Mouse (Mus musculus) CH12.LX (cell line): ENCODE results near the gene Anp32a.

Source experiments
- CTCF ChIP-seq, 2 experiments: IDR thresholded peaks in 1 of 2; conservative IDR thresholded peaks in 1 of 2; 2 replicates each; pipeline ENCODE4 v1.5.1; 2011 to 2012; ENCODE audit warnings: low read depth in 2 of 2, low read length in 2 of 2, improper control_type of control experiment in 1 of 2, inconsistent platforms in 1 of 2, mild to moderate bottlenecking in 1 of 2, moderate library complexity in 1 of 2
- EP300 ChIP-seq: IDR thresholded peaks from 2 replicates; pipeline ENCODE4 v1.6.1; 2011; ENCODE audit warnings: low read length, improper control_type of control experiment
- ETS1 ChIP-seq: conservative IDR thresholded peaks from 2 replicates; pipeline ENCODE4 v1.6.1; 2012; ENCODE audit warnings: low read depth, mild to moderate bottlenecking, inconsistent platforms, low read length, improper control_type of control experiment, moderate library complexity
- POLR2A ChIP-seq: IDR thresholded peaks from 2 replicates; pipeline ENCODE4 v1.6.1; 2011; ENCODE audit warnings: low read depth, mild to moderate bottlenecking, improper control_type of control experiment, low read length
- RCOR1 ChIP-seq: conservative IDR thresholded peaks from 2 replicates; pipeline ENCODE4 v1.6.1; 2012; ENCODE audit warnings: low read depth, mild to moderate bottlenecking, inconsistent platforms, low read length, improper control_type of control experiment
- USF1 ChIP-seq: IDR thresholded peaks from 2 replicates; pipeline ENCODE4 v1.6.1; 2014; ENCODE audit warnings: low read depth, mild to moderate bottlenecking, inconsistent platforms, low read length, improper control_type of control experiment
- ZKSCAN1 ChIP-seq: IDR thresholded peaks from 2 replicates; pipeline ENCODE4 v1.6.1; 2012; ENCODE audit warnings: low read depth, inconsistent platforms, low read length, improper control_type of control experiment, borderline replicate concordance

GRCm38 (mm10) chr9:62426531-62426930 is 85.4 kb downstream of the Anp32a start:
- TF ChIP-seq CTCF (conservative IDR thresholded peaks at IDR 0.05 in 1 of 2, IDR thresholded peaks at IDR 0.05 in 1 of 2; ENCODE audit: low read depth in 2 of 2, low read length in 2 of 2), result no peak
- no peak for TF ChIP-seq ZKSCAN1
- no peak for TF ChIP-seq RCOR1
- TF ChIP-seq POLR2A, result no peak
- no peak for TF ChIP-seq EP300
- no peak for TF ChIP-seq ETS1
- no peak for TF ChIP-seq USF1
